Mouse (Mus musculus) spleen, adult 2 months (tissue): ENCODE data around the gene Zbtb9. TPM values are rescaled to one million over a fixed set of nuclear protein-coding genes. Genes with fewer than 3 reads are reported as not detected.

Source experiments
- DNase-seq, 2 experiments: peaks; one replicate each; pipeline versions ENCODE4 v3.0.0 to v3.0.0-alpha.2; 2012 to 2021; ENCODE audit warnings: low spot score in 2 of 2, low read depth in 1 of 2
- H3K27ac ChIP-seq: fragments of 200-500 bp; 2 replicates; pipeline ENCODE4 v1.5.1; 2012; ENCODE audit warnings: low read length, inconsistent platforms; ENCODE audit not compliant: insufficient read depth
- H3K27me3 ChIP-seq: fragments of 200-500 bp; 2 replicates; pipeline ENCODE4 v1.6.1; 2012; ENCODE audit warnings: mild to moderate bottlenecking, moderate library complexity, low read length, inconsistent platforms; ENCODE audit not compliant: control insufficient read depth, insufficient read depth
- H3K36me3 ChIP-seq: fragments of 200-500 bp; 2 replicates; pipeline ENCODE4 v1.6.1; 2012; ENCODE audit warnings: mild to moderate bottlenecking, low read length, inconsistent platforms; ENCODE audit not compliant: control insufficient read depth, insufficient read depth
- H3K4me1 ChIP-seq: fragments of 200-500 bp; 2 replicates; pipeline ENCODE4 v1.6.1; 2011; ENCODE audit warnings: inconsistent platforms; ENCODE audit not compliant: control insufficient read depth, insufficient read depth, insufficient read length
- H3K4me3 ChIP-seq: fragments of 200-500 bp; 2 replicates; pipeline ENCODE4 v1.5.1; 2011; ENCODE audit warnings: mild to moderate bottlenecking, inconsistent platforms; ENCODE audit not compliant: insufficient read depth, insufficient read length; ENCODE audit errors: extremely low read depth
- CTCF ChIP-seq: fragments of 200-500 bp; IDR thresholded peaks from 2 replicates; pipeline ENCODE4 v1.5.1; 2011; ENCODE audit warnings: mild to moderate bottlenecking, inconsistent platforms; ENCODE audit not compliant: insufficient read depth, insufficient read length, insufficient replicate concordance; ENCODE audit errors: extremely low read depth
- POLR2A ChIP-seq: fragments of 200-500 bp; IDR thresholded peaks from 2 replicates; pipeline ENCODE4 v1.6.1; 2011; ENCODE audit warnings: low read depth, low read length, inconsistent platforms
- WGBS: fragments of 180-500 bp; shearing (Covaris S2); methylation state at CpG from one replicate; pipeline ENCODE4 v1.1.7; 2018; 5-methylcytosine and 5-hydroxymethylcytosine counted together
- polyA plus RNA-seq: library from polyadenylated mRNA; depleted of rRNA; stranded (reverse); fragments of >200 nt; gene quantifications from 2 replicates; pipeline ENCODE4 v1.2.3, GENCODE M21; 2012

The Zbtb9 gene
- polyA plus RNA-seq, 1 experiment, result 13.7 TPM

DNA sequence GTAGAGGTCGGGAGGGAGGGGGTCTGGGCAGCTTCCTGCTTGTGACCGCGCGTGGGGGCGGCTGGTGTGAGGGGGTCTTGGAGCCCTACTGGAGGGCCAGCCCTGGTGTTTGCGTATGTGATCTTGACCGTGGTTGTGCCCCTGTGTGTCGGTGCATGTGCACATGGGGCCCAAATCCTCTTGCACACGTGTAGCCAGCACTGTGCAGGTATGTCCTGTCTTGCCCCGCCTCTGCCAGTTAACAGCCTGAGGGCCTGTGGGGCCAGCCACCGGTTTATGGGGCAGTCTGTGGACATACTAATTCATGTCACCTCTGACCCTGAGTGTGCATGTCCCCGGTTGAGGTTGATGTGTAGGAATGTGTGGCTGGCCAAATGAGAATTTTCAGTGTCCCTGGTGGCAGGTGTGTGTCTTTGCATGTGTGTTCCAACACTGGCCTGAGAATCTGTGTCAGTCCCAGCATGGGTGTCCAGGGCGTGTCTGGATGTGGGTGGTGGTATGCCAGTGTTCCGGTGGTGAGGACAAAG, 23.9 kb upstream of the Zbtb9 start:
- Histone ChIP-seq H3K4me3 (no peak overlapping the region; the same call in 1 of the 2 replicates), H3K27me3 (peaks cover 16% of the 10 kb centered on the region), H3K4me1 (peaks cover 25% of the 10 kb centered on the region), H3K36me3 (no peaks in the 10 kb centered on the region), H3K27ac (no peak overlapping the region)
- DNase-seq, result no peak
- no peak for TF ChIP-seq CTCF
- TF ChIP-seq POLR2A, result no peak
- WGBS, result 19% methylated on average over 13 of the region's 14 CpGs

DNA sequence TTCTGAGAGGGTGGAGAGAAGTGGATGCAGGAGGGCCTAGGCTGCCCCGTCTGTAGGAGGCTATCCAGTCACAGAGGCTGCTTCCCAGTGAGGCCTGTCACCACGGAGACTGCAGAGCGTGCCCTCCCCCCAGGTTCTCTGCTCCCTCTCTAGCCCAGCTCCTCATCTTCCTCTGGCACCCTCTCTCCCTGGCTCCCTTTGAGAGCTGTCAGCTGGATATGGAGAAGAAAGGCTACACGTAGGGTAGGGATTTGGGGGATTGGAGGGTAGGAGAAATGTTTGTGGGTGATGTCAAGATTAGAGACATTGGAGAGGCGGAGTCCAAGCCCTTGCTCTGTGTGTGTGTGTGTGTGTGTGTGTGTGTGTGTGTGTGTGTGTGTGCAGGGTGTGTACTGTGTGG, 23.1 kb upstream of the Zbtb9 start:
- Histone ChIP-seq H3K4me3 (no peak overlapping the region), H3K27ac (no peak overlapping the region), H3K4me1 (peaks cover 25% of the 10 kb centered on the region), H3K27me3 (peaks cover 16% of the 10 kb centered on the region), H3K36me3 (no peaks in the 10 kb centered on the region)
- WGBS, result 80% methylated on average over 5 of the region's 5 CpGs
- DNase-seq, result no peak
- TF ChIP-seq CTCF (no peak), POLR2A (no peak)

- Histone ChIP-seq H3K27me3 (peaks cover 16% of the 10 kb centered on the region), H3K4me3 (no peak overlapping the region), H3K4me1 (peaks cover 25% of the 10 kb centered on the region), H3K27ac (no peak overlapping the region), H3K36me3 (no peaks in the 10 kb centered on the region)
- TF ChIP-seq CTCF, result no peak
- TF ChIP-seq POLR2A, result no peak
- 63% methylated on average over 7 of the region's 7 CpGs for WGBS
- DNase-seq, result no peak
These were observed 22.2 kb upstream of the Zbtb9 start for GRCm38 (mm10) chr17:26950560-26951288.

- Histone ChIP-seq H3K36me3 (no peaks in the 10 kb centered on the region), H3K27me3 (peaks cover 15% of the 10 kb centered on the region), H3K4me1 (peaks cover 25% of the 10 kb centered on the region), H3K4me3 (peak overlapping the region; percentile 51), H3K27ac (no peak overlapping the region)
- DNase-seq, result peak; percentile 52 to 71
- TF ChIP-seq POLR2A (no peak), CTCF (no peak)
- WGBS, result 5% methylated on average over 11 of the region's 11 CpGs
These were observed 21.6 kb upstream of the Zbtb9 start for GRCm38 (mm10) chr17:26951406-26951805.

- 31% methylated on average over 23 of the region's 23 CpGs for WGBS
- no peak for DNase-seq
- peak overlapping the region; percentile 51; the same call in 1 of the 2 replicates for H3K4me3 ChIP-seq
- peaks cover 10% of the 10 kb centered on the region for H3K27me3 ChIP-seq
- no peaks in the 10 kb centered on the region for H3K36me3 ChIP-seq
- peaks cover 21% of the 10 kb centered on the region; the same call in 1 of the 2 replicates for H3K4me1 ChIP-seq
- TF ChIP-seq CTCF (no peak), POLR2A (no peak)
- no peak overlapping the region for H3K27ac ChIP-seq
These were observed 20.8 kb upstream of the Zbtb9 start for GRCm38 (mm10) chr17:26951952-26952877.

DNA sequence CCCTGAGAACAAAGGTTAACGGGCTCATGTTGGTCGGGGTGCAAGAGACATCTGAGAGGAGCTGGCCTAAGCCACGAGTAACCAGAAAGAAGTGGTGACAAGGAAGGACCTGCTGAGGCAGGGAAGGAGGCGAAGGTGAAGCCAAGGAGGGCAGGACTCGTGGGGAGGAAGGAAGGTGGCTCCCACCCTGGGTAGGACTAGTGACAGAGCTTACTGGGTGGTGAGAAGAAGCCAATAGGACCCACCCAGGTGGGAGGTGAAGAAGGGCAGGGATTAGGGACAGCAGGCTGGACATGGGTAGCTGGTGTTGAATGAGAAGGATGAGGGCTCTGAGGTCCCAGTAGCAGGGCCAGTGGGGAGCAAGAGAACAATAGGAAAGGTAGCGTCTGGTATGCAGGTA, 19.8 kb upstream of the Zbtb9 start:
- H3K4me1 ChIP-seq, result peaks cover 20% of the 10 kb centered on the region; the same call in 1 of the 2 replicates
- no peak for TF ChIP-seq POLR2A
- no peak for TF ChIP-seq CTCF

More for the DNA sequence above, 19.8 kb upstream of the Zbtb9 start:
- DNase-seq, result no peak
- no peak overlapping the region for H3K4me3 ChIP-seq
- H3K36me3 ChIP-seq, result no peaks in the 10 kb centered on the region
- peaks cover 7% of the 10 kb centered on the region for H3K27me3 ChIP-seq
- WGBS, result 67% methylated on average over 6 of the region's 6 CpGs
- H3K27ac ChIP-seq, result no peak overlapping the region
